Mouse (Mus musculus) macrophage (primary cell): ENCODE data around the gene Tspan31. TPM values are rescaled to one million over a fixed set of nuclear protein-coding genes. Genes with fewer than 3 reads are reported as not detected.
"Not testable (repeated sequence)": the region's sequence is repeated elsewhere in the genome, so short reads cannot be mapped to it uniquely, and the experiment has no call there.

Experiments
- H3K27ac ChIP-seq: fragments of 350-480 bp; formaldehyde crosslinking; 2 replicates; pipeline ENCODE4 v1.9.0; 2021
- H3K36me3 ChIP-seq: fragments of 350-480 bp; formaldehyde crosslinking; 2 replicates; pipeline ENCODE4 v1.9.0; 2021; ENCODE audit errors: inconsistent target
- H3K4me3 ChIP-seq: fragments of 350-480 bp; formaldehyde crosslinking; 2 replicates; pipeline ENCODE4 v1.9.0; 2021; ENCODE audit errors: inconsistent target
- H3K79me2 ChIP-seq: fragments of 350-480 bp; formaldehyde crosslinking; 2 replicates; pipeline ENCODE4 v1.9.0; 2021; ENCODE audit errors: inconsistent target
- WGBS: methylation state at CpG from one replicate; pipeline ENCODE4 v1.1.7; 2026; ENCODE audit warnings: inconsistent platforms; ENCODE audit not compliant: missing documents; 5-methylcytosine and 5-hydroxymethylcytosine counted together
- polyA plus RNA-seq: library from polyadenylated mRNA; stranded (reverse); fragments of 250-400 nt; gene quantifications from 3 replicates; pipeline ENCODE4 v1.2.4, GENCODE M21; 2018; ENCODE audit warnings: inconsistent platforms

Gene Tspan31
- polyA plus RNA-seq, 1 experiment from 2014 or later: 119 TPM

- 77% methylated on average over 12 of the region's 12 CpGs for WGBS
- Histone ChIP-seq H3K4me3 (no peak overlapping the region), H3K36me3 (no peaks in the 10 kb centered on the region)
These were observed 8.1 kb upstream of the Tspan31 start for GRCm38 (mm10) chr10:127078001-127078676.

GRCm38 (mm10) chr10:127077515-127077914 lies 7.5 kb upstream of the Tspan31 start:
- 82% methylated on average over 7 of the region's 10 CpGs for WGBS
- Histone ChIP-seq H3K79me2 (no peaks in the 10 kb centered on the region; the same call in 1 of the 2 replicates), H3K36me3 (no peaks in the 10 kb centered on the region), H3K4me3 (no peak overlapping the region), H3K27ac (no peak overlapping the region)

More at GRCm38 (mm10) chr10:127078001-127078676, 8.1 kb upstream of the Tspan31 start:
- no peak overlapping the region for H3K27ac ChIP-seq
- no peaks in the 10 kb centered on the region; the same call in 1 of the 2 replicates for H3K79me2 ChIP-seq

GRCm38 (mm10) chr10:127076082-127076481 lies 6.0 kb upstream of the Tspan31 start:
- H3K36me3 ChIP-seq: no peaks in the 10 kb centered on the region
- WGBS: 13% methylated on average over 4 of the region's 4 CpGs
- H3K79me2 ChIP-seq: no peaks in the 10 kb centered on the region; the same call in 1 of the 2 replicates
- H3K27ac ChIP-seq: no peak overlapping the region
- H3K4me3 ChIP-seq: no peak overlapping the region

- H3K27ac ChIP-seq: no peak overlapping the region
These were observed 5.6 kb upstream of the Tspan31 start for GRCm38 (mm10) chr10:127075651-127076050.

GRCm38 (mm10) chr10:127075080-127075479 lies 5.0 kb upstream of the Tspan31 start, which contains the start of gene Agap2:
Gene Agap2 (plus strand): TSS chr10:127075284.
- H3K79me2 ChIP-seq: peaks cover under 1% of the 10 kb centered on the region; the same call in 1 of the 2 replicates
- H3K36me3 ChIP-seq: no peaks in the 10 kb centered on the region
- peak within 1 kb of the TSS; percentile 0; the same call in 1 of the 2 replicates for H3K4me3 ChIP-seq
- WGBS: 16% methylated on average over 9 of the region's 9 CpGs
- no peak within 1 kb of the TSS for H3K27ac ChIP-seq

More at GRCm38 (mm10) chr10:127075651-127076050, 5.6 kb upstream of the Tspan31 start:
- Histone ChIP-seq H3K36me3 (no peaks in the 10 kb centered on the region), H3K4me3 (peak overlapping the region; percentile 0; the same call in 1 of the 2 replicates), H3K79me2 (no peaks in the 10 kb centered on the region; the same call in 1 of the 2 replicates)
- WGBS: 3% methylated on average over 8 of the region's 8 CpGs

GRCm38 (mm10) chr10:127073981-127074380 lies 3.9 kb upstream of the Tspan31 start:
- no peak overlapping the region for H3K27ac ChIP-seq
- no peaks in the 10 kb centered on the region for H3K36me3 ChIP-seq
- H3K79me2 ChIP-seq: peaks cover 11% of the 10 kb centered on the region
- H3K4me3 ChIP-seq: no peak overlapping the region
- 100% methylated on average over 1 of the region's 1 CpGs for WGBS

- WGBS: no CpG with 5 or more reads among the region's 2 CpGs
These were observed 2.9 kb upstream of the Tspan31 start for GRCm38 (mm10) chr10:127072969-127073368.

GRCm38 (mm10) chr10:127072270-127072669 lies 2.2 kb upstream of the Tspan31 start:
- not testable (repeated sequence) for H3K27ac ChIP-seq, H3K4me3 ChIP-seq, H3K36me3 ChIP-seq
- WGBS: 56% methylated on average over 1 of the region's 4 CpGs
- peaks cover 14% of the 10 kb centered on the region for H3K79me2 ChIP-seq

More at GRCm38 (mm10) chr10:127072969-127073368, 2.9 kb upstream of the Tspan31 start:
- H3K79me2 ChIP-seq: peaks cover 14% of the 10 kb centered on the region
- not testable (repeated sequence) for H3K4me3 ChIP-seq, H3K36me3 ChIP-seq, H3K27ac ChIP-seq

GRCm38 (mm10) chr10:127071203-127071602 lies 1.1 kb upstream of the Tspan31 start:
- WGBS: 61% methylated on average over 9 of the region's 9 CpGs
- no peak overlapping the region for H3K27ac ChIP-seq
- peak overlapping the region; percentile 95 for H3K4me3 ChIP-seq
- H3K36me3 ChIP-seq: peaks cover 19% of the 10 kb centered on the region
- peaks cover 19% of the 10 kb centered on the region for H3K79me2 ChIP-seq

- H3K79me2 ChIP-seq: peaks cover 35% of the 10 kb centered on the region
- peak overlapping the region; percentile 95 for H3K4me3 ChIP-seq
- peaks cover 34% of the 10 kb centered on the region for H3K36me3 ChIP-seq
- 15% methylated on average over 30 of the region's 30 CpGs for WGBS
- peak overlapping the region; percentile 82 for H3K27ac ChIP-seq
These were observed 529 bp downstream of the Tspan31 start for GRCm38 (mm10) chr10:127069281-127070189.

GRCm38 (mm10) chr10:127068360-127069038 lies 1.6 kb downstream of the Tspan31 start:
- H3K36me3 ChIP-seq: peaks cover 34% of the 10 kb centered on the region
- H3K27ac ChIP-seq: no peak overlapping the region
- H3K79me2 ChIP-seq: peaks cover 46% of the 10 kb centered on the region
- 31% methylated on average over 9 of the region's 9 CpGs for WGBS
- no peak overlapping the region for H3K4me3 ChIP-seq

- H3K36me3 ChIP-seq: peaks cover 34% of the 10 kb centered on the region
- no peak overlapping the region for H3K27ac ChIP-seq
- no peak overlapping the region for H3K4me3 ChIP-seq
- H3K79me2 ChIP-seq: peaks cover 46% of the 10 kb centered on the region
- WGBS: 92% methylated on average over 14 of the region's 14 CpGs
These were observed 3.5 kb downstream of the Tspan31 start for GRCm38 (mm10) chr10:127066519-127067018.

GRCm38 (mm10) chr10:127065981-127066380 lies 4.1 kb downstream of the Tspan31 start:
- Histone ChIP-seq H3K36me3 (peaks cover 34% of the 10 kb centered on the region), H3K79me2 (peaks cover 46% of the 10 kb centered on the region), H3K4me3 (no peak overlapping the region), H3K27ac (no peak overlapping the region)
- WGBS: 89% methylated on average over 7 of the region's 9 CpGs
